Comparison of ENCODE assay signal across 24 mouse cellular contexts in the genomic region with DNA sequence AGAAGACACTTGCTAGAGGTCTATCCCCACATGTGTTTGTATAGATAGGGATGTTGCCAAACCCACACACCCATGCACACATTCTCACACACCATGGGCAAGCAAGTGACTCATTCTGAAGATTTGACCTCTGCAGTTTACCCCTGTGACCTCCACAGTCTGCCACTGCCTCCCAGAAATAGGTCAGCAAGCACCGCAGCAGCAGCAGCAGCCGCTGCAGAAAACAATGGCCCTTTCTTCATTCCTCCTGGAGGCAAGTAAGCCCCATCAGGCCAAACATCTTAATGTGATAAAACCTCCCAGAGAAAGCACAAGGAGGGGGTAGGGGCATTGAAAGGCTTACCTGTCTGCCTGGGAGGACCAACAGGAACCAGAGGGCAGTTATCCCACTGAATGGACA. TPM values are rescaled to one million over a fixed set of nuclear protein-coding genes. Genes with fewer than 3 reads are reported as not detected.
DNase-seq lines count a peak whose midpoint lies in the region; ATAC-seq and TF ChIP-seq lines count a peak whose summit lies in the region.
"Had no signal": no experiment of that assay in that cellular context is flagged by ENCODE, and none has a peak within 500 bp of the region (broad histone marks: within the 10 kb centered on the region; RNA-seq: fewer than 3 reads in every experiment).

No protein-coding gene starts in this region.

- ATAC-seq in liver, postnatal 0 days, result no peak
- ATAC-seq: activated CD4-positive, CD25-positive, alpha-beta regulatory T cell, adult 4 months; CD4-positive, CD25-positive, alpha-beta regulatory T cell, adult 4 months; forebrain, embryonic 15.5 days; intestine, embryonic 15.5 days had no signal

- H3K27ac ChIP-seq in gastrocnemius, adult 2 months, result no peak overlapping the region
- no peak overlapping the region for H3K27ac ChIP-seq in liver, postnatal 0 days (ENCODE audit: low read depth)
- H3K27ac ChIP-seq: embryonic facial prominence, embryonic 15.5 days; forebrain, embryonic 15.5 days; hindbrain, embryonic 14.5 days; intestine, embryonic 15.5 days had no signal

- WGBS in liver, postnatal 0 days (ENCODE audit: insufficient replicate concordance), result 10% methylated on average over 2 of the region's 2 CpGs

- H3K9ac ChIP-seq in liver, postnatal 0 days (replicated peaks), result no peak overlapping the region
- H3K9ac ChIP-seq: embryonic facial prominence, embryonic 15.5 days; forebrain, embryonic 15.5 days; heart, embryonic 12.5 days; hindbrain, embryonic 14.5 days; intestine, embryonic 15.5 days had no signal

- DNase-seq in Muller cell, postnatal 12 days (ENCODE audit: inconsistent ontology term), result peak; percentile 14
- peak; percentile 17 for DNase-seq in embryo, embryonic 9.5 days (ENCODE audit: extremely low spot score)
- peak; percentile 28 for DNase-seq in forelimb bud, embryonic 11.5 days (ENCODE audit: low read depth, low spot score)
- peak; percentile 75 for DNase-seq in retina, postnatal 1 day
- no peak for DNase-seq in cerebellum, adult 11-12 months
- DNase-seq in gastrocnemius, adult 2 months, result no peak
- DNase-seq in liver, postnatal 0 days, result no peak
- DNase-seq: adrenal gland, postnatal 14 days; B cell, adult 2 months; cerebellum, adult 18-20 months; cerebellum, adult 9-11 months; cerebellum, postnatal 36 days; gastrocnemius, postnatal 14 days had no signal

- H3K27me3 ChIP-seq in liver, postnatal 0 days (ENCODE audit: insufficient read depth, low read length), result peaks cover 22% of the 10 kb centered on the region

- no peaks in the 10 kb centered on the region for H3K4me1 ChIP-seq in liver, postnatal 0 days (ENCODE audit: insufficient read depth)

- no peaks in the 10 kb centered on the region for H3K9me3 ChIP-seq in liver, postnatal 0 days (ENCODE audit: low read length)
- H3K9me3 ChIP-seq: embryonic facial prominence, embryonic 15.5 days; forebrain, embryonic 15.5 days; heart, embryonic 12.5 days; hindbrain, embryonic 10.5 days; intestine, embryonic 15.5 days had no signal

- no peak for TF ChIP-seq CTCF in gastrocnemius, adult 2 months (IDR thresholded peaks at IDR 0.05)
- TF ChIP-seq CTCF in liver, postnatal 0 days (IDR thresholded peaks at IDR 0.05; ENCODE audit: low read depth), result no peak

- intact Hi-C loops in gastrocnemius, adult 2 months (cut with DNase I), result no loop called here

- H3K4me3 ChIP-seq in gastrocnemius, adult 2 months, result no peak overlapping the region
- no peak overlapping the region for H3K4me3 ChIP-seq in liver, postnatal 0 days (ENCODE audit: low read depth, low read length)
- H3K4me3 ChIP-seq: embryonic facial prominence, embryonic 15.5 days; erythroblast, embryonic 14.5 days; forebrain, embryonic 15.5 days; heart, embryonic 12.5 days; hindbrain, embryonic 10.5 days; intestine, embryonic 15.5 days had no signal

- H3K4me2 ChIP-seq in liver, postnatal 0 days (ENCODE audit: low read depth, low read length), result no peak overlapping the region
- H3K4me2 ChIP-seq: embryonic facial prominence, embryonic 15.5 days; forebrain, embryonic 15.5 days; heart, embryonic 12.5 days; hindbrain, embryonic 14.5 days; intestine, embryonic 15.5 days had no signal

- no peaks in the 10 kb centered on the region for H3K36me3 ChIP-seq in liver, postnatal 0 days (replicated peaks; ENCODE audit: insufficient read depth, low read length)
- H3K36me3 ChIP-seq: embryonic facial prominence, embryonic 15.5 days; forebrain, embryonic 15.5 days; G1E; heart, embryonic 12.5 days; hindbrain, embryonic 10.5 days; intestine, embryonic 15.5 days had no signal

- TF ChIP-seq EP300 in liver, postnatal 0 days (IDR thresholded peaks at IDR 0.05; ENCODE audit: low read depth), result no peak

RNA-seq across cellular contexts. Expression of a gene that starts 5.1 kb away (rescaled TPM):
- total RNA-seq in gastrocnemius, adult 2 months (2021), result under 1 TPM; 0.31 to 0.47 TPM
- polyA plus RNA-seq in liver, postnatal 0 days (2015; fragmentation: Nextera tagmentation; extraction: Ambion mirVana), result 0.12 TPM in 2 replicates
- total RNA-seq: granulocyte monocyte progenitor cell, adult 5-6 weeks had no signal
- polyA plus RNA-seq: erythroblast, embryonic 14.5 days; G1E had no signal

RNA-seq across cellular contexts. Expression of a gene that starts 24.0 kb away (rescaled TPM):
- total RNA-seq in gastrocnemius, adult 2 months (2021), result 1 to 10 TPM; 7.5 to 8.6 TPM
- 0.61 and 0.69 TPM in 2 replicates for polyA plus RNA-seq in liver, postnatal 0 days (2015; fragmentation: Nextera tagmentation; extraction: Ambion mirVana)
- total RNA-seq: granulocyte monocyte progenitor cell, adult 5-6 weeks had no signal
- polyA plus RNA-seq: G1E had no signal

Comparison
In these comparisons a context has a peak if more than half of its experiments do, and no peak if none do; other contexts are left out.
1. DNase-seq: peak in Muller cell, postnatal 12 days (single experiment), embryo, embryonic 9.5 days (single experiment), forelimb bud, embryonic 11.5 days (single experiment) and retina, postnatal 1 day (single experiment); none in cerebellum, adult 11-12 months (single experiment), gastrocnemius, adult 2 months (single experiment) and liver, postnatal 0 days (single experiment).